Mouse (Mus musculus) cerebellum, postnatal 14 days (tissue): ENCODE measurements around the gene Gpr87.

Experiments
- DNase-seq, 2 experiments: peaks; one replicate each; pipeline ENCODE4 v3.0.0; 2021; ENCODE audit warnings: mixed read lengths in 2 of 2

The Gpr87 gene

GRCm38 (mm10) chr3:59135911-59136653, 58.8 kb downstream of the Gpr87 start:
- no peak for DNase-seq

- no peak for DNase-seq
Observed at GRCm38 (mm10) chr3:59133189-59133588, 61.7 kb downstream of the Gpr87 start.

DNA sequence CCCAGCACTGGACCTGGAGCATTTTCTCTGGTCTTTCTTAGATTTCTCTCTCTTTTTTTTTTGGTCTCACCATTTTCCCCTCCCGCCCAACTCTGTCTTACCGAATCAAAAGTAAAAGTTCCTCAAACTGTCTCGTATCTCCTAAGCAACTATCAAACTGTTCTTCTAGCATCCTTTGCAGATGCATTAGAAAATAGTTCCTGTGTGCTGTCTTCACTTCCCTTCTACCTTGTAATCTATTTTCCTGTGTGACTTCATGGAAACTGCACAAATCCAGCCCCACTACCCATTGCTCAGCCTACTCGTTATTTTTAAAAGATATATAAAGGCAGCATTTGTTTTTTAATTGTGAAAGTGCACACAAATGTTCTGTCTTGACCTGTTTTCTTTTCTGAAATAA, 62.9 kb downstream of the Gpr87 start:
- DNase-seq: no peak

GRCm38 (mm10) chr3:59131081-59131480, 63.8 kb downstream of the Gpr87 start:
- DNase-seq: no peak

DNA sequence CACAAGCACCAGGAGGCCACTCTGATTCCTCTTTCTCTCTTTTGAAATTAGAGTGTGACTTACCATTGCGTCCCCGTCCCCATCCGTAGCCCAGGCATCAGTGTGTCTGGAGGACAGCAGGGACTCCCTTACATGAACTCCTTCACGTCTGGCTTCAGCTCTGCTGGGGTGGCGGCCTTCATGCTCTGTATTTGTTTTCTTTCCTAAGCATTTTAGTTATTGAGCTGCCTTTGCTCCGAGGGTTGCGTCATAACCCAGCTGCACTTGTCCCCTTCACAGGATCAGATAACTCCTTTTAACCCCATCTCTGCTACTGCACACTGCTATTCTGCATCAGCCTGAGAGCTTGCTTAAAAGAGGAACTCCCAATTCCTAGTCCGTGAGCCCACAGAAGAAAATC, 64.5 kb downstream of the Gpr87 start:
- no peak for DNase-seq

- no peak for DNase-seq
Observed at GRCm38 (mm10) chr3:59129547-59129946, 65.4 kb downstream of the Gpr87 start.
